Mouse (Mus musculus): ENCODE results near the gene 5830473C10Rik. TPM values are rescaled to one million over a fixed set of nuclear protein-coding genes. Genes with fewer than 3 reads are reported as not detected.

Gene 5830473C10Rik
- polyA plus RNA-seq (2015; fragmentation: Nextera tagmentation; extraction: Ambion mirVana) = 0.08 and 0.09 TPM in 2 replicates

GRCm38 (mm10) chr5:90560743-90561142, at the start of gene 5830473C10Rik:
5830473C10Rik (plus strand) TSS chr5:90561107.

GRCm38 (mm10) chr5:90518356-90519100, 42.4 kb upstream of the 5830473C10Rik start, which contains the start of gene Afm:
Afm (plus strand) TSS chr5:90518932.

DNA sequence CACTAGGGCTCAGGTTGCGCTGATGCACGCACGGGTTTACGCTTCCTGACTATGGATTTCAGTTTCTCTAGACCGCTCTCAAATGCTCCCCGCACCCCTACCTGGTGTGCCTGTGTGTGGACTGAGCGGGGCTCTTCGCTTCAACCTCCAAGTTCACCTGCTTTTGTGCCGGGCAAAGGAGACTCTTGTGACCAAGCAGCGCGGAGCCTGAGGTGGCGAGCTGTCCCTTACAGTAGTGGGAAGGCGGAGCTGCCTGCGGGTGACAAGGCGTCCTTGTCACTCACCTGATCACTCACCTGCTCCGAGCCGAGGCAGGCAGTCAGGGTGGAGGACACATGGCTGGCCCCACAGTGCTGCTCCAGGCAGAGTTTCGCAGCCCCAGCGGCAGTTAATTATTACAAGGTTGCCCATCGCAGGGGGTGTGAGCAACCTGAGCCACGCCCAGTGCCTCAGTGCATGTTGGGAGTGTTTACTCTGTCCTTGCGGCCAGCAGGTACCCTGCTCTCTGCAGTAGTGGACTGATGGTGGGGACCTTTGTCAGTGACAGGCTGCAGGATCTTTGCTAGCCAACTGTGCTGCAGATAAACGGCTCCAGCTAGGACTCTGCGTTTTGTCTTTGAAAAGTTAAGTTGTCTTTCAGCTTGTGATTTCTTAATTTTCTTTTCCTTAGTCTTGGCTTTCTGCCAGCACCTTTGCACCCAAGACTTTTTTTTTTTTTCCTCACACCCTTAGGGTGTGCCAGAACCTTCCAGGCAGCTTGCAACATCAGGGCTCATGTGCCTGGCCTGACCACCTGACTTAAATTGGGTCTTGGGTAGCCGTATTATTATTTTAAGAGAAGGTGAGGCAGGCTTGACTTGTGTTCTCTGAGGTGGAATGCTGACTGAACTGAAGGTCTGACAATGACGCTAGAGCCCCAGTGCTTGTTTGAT, 79.6 kb downstream of the 5830473C10Rik start, which contains the start of gene Rassf6:
Gene Rassf6 (minus strand): TSS at position 372 of the 932 bp plus-strand sequence.

Other genes with a start within 250 kb of the 5830473C10Rik start
- gene Ankrd17, start 194.5 kb upstream of the 5830473C10Rik start, polyA plus RNA-seq (2015; fragmentation: Nextera tagmentation; extraction: Ambion mirVana) = 22.6 and 25.0 TPM in 2 replicates
- gene Gm9958, start 193.9 kb upstream of the 5830473C10Rik start, polyA plus RNA-seq (2015; fragmentation: Nextera tagmentation; extraction: Ambion mirVana) = 2.7 TPM in 2 replicates
- 0.98 and 3.5 TPM in 2 replicates for gene Alb, start 100.2 kb upstream of the 5830473C10Rik start, polyA plus RNA-seq (2015; fragmentation: Nextera tagmentation; extraction: Ambion mirVana)
- 0.43 and 2.3 TPM in 2 replicates for gene Afp, start 70.4 kb upstream of the 5830473C10Rik start, polyA plus RNA-seq (2015; fragmentation: Nextera tagmentation; extraction: Ambion mirVana)
- not detected in 2 replicates for gene Afm, start 42.2 kb upstream of the 5830473C10Rik start, polyA plus RNA-seq (2015; fragmentation: Nextera tagmentation; extraction: Ambion mirVana)
- gene Rassf6, start 79.5 kb downstream of the 5830473C10Rik start, polyA plus RNA-seq (2015; fragmentation: Nextera tagmentation; extraction: Ambion mirVana) = 2.9 and 3.0 TPM in 2 replicates
- gene Cxcl5, start 198.3 kb downstream of the 5830473C10Rik start, polyA plus RNA-seq (2015; fragmentation: Nextera tagmentation; extraction: Ambion mirVana) = 0.52 and 0.75 TPM in 2 replicates
- gene Ppbp, start 207.4 kb downstream of the 5830473C10Rik start, polyA plus RNA-seq (2015; fragmentation: Nextera tagmentation; extraction: Ambion mirVana) = 0.52 and 0.71 TPM in 2 replicates
- gene Pf4, start 211.3 kb downstream of the 5830473C10Rik start, polyA plus RNA-seq (2015; fragmentation: Nextera tagmentation; extraction: Ambion mirVana) = 77.7 and 111 TPM in 2 replicates
- gene Cxcl3, start 225.0 kb downstream of the 5830473C10Rik start, polyA plus RNA-seq (2015; fragmentation: Nextera tagmentation; extraction: Ambion mirVana) = 0.69 and 0.71 TPM in 2 replicates
- not detected in 2 replicates for gene Cxcl15, start 233.4 kb downstream of the 5830473C10Rik start, polyA plus RNA-seq (2015; fragmentation: Nextera tagmentation; extraction: Ambion mirVana)

Measured in neural tube, postnatal 0 days (tissue).